Mouse (Mus musculus) layer of hippocampus, adult 18-20 months (tissue): ENCODE results near the gene Ugt1a5. TPM values are rescaled to one million over a fixed set of nuclear protein-coding genes. Genes with fewer than 3 reads are reported as not detected.

ENCODE experiments used
- DNase-seq, 2 experiments: peaks; one replicate each; pipeline ENCODE4 v3.0.0; 2022; ENCODE audit warnings: low spot score in 2 of 2
- total RNA-seq, 2 experiments: library from RNA; stranded (reverse); gene quantifications; 2 replicates each; pipeline ENCODE4 v1.2.3; 2021

The Ugt1a5 gene
- total RNA-seq, 2 experiments from 2014 or later: 0.25 TPM; not detected in 1

DNA sequence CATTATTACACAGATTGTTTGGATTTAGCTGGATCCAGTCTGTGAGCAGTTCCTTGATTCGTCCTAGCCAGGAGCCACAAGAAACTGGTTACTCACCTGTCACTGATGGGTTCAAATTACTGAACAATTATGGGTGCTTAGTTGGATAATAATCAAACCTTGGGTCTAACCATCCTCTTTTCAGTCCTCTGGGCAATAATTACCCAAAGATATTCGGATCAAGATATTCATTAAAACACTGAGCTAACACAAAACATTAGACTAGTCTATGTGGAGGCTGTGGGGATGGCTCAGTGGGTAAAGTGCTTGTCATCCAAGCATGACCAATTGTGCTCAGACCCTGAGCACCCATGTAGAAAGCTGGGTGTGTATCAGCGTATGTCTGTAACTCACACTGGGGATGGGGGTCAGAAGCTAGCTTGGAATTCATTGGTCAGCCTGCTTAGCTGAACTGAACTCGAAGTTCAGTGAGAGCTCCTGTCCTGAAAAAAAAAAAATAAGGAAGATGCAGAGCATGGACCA lies 70.1 kb downstream of the Ugt1a5 start:
- no peak for DNase-seq

DNA sequence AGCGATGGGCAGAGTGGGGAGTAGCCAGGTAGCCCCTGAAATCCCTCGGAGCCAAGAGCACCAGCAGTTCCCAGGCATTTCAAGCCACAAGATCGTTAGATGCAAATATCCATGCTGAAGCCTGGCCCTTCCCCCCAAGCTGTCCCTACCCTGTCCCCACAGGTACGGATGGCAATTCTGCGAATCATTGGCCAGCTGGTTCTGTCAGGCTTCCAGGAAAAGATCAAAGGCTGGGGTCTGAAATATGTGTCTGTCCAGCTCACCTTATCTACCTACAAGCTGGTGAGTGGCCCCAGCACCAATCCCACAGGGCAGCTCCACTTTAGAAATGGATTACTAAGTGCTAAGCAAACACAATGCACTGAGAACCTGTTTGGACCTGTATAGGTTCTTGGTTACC lies 71.5 kb downstream of the Ugt1a5 start:
- no peak for DNase-seq

DNA sequence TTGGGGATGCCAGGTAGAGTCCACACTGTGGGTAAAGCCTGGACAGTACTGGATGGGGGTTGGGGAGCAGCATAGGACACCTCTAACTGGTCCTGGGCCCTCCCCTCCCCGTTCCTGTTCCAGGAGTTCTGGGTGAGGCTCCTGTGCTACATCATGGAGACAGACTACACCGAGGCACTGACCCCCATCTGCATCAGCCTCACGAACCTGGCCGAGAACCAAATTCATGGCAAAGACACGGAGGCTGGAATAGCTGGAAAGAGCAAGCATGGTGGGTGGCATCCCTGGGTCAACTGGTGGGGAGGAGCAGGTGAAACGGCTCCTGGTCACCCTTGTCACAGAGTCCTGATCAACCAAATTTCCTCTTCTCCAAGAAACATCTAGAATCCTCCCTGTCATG lies 73.0 kb downstream of the Ugt1a5 start:
- DNase-seq: no peak

DNA sequence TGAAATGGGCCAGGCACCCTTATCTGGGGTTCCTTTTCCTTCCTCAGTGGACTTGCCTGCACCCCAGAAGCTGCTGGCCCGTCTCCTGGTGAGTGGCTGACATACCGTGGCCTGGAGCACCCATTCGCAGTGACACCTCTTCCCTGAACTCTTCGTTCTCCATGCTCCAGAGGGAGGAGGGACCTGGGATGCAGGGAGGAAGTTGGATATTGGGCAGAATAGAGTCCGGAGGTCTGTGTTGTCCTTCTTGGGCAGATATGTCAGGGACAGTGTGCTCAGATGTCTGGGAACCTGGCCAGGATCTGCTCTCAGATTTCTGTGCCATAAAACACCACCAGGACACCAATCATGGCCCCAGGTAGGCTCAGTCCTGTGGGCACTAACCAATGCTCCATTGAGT lies 74.3 kb downstream of the Ugt1a5 start:
- DNase-seq: no peak

DNA sequence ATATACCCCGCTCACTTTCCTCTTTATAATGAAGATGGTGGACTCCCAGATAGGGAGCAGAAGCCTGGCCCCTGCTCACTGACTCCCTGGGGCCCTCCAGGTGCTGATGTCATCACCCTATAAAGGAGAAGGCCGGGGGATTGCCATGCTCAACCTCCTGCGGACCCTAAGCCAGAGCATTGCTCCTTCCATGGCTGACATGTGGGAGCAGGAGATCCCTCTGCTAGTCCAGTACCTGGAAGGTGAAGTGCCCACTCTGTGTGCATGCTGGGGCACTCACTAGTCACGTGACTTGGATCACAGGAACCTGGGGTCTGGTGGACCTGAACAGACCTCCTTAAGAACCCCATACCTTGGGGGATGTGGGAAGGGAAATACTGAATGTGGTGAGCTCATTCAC lies 74.8 kb downstream of the Ugt1a5 start:
- DNase-seq: no peak

DNA sequence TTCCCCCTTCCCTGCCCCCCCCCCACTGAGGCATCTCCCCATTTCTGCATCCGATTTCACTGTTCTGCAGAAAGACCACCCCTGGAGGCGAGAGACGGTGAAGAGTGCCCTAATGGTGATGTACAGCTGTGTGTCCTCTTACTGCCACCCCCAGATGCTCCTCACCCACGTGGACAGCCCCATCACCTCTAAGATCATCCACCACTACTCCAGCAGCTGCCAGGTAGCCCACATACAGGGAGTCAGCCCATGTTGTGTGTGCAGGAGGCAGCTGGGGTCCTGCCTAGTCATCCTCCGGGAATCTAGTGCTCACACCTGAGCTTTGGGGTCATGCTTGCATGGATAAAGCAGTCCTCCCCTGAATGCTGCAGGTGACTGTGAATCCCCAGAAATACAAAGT lies 78.0 kb downstream of the Ugt1a5 start:
- DNase-seq: no peak

DNA sequence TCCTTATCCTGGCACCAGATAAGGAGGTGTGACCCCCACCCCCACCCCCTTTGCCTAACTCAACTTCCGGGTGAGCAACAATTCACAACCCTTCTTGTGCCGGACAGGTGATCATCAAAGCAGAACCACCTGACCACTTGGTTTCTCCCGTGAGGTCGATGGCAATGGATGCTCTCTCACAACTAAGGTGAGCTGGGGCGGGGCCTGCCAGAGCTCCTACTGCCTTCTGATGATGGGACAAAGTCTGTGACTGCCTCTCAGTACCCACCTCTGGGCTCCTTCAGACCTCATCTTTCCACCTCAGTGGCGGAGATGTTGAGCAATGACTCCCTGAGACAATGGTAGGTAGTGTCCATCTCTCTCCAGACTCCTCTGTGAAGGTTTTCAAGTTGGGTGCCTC lies 80.1 kb downstream of the Ugt1a5 start:
- no peak for DNase-seq

DNA sequence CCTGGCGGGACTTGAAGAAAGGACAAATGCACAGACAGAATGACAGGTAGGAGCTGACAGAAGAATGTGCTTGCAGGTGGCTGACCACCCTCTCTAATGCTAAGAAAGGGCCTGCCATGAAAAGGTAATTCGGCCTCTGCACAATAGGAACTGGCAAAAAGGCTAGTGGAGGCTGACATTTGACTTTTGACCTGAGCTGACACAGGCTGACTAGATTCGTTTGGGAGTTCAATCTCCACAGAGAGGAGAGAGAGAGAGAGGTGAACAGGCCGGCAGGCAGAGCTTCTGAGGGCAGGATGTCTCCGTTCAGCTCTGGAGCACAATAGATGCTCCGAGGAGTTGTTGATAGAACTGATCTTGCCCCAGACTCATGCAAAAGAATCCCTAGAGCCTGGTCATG lies 80.6 kb downstream of the Ugt1a5 start:
- DNase-seq: no peak

DNA sequence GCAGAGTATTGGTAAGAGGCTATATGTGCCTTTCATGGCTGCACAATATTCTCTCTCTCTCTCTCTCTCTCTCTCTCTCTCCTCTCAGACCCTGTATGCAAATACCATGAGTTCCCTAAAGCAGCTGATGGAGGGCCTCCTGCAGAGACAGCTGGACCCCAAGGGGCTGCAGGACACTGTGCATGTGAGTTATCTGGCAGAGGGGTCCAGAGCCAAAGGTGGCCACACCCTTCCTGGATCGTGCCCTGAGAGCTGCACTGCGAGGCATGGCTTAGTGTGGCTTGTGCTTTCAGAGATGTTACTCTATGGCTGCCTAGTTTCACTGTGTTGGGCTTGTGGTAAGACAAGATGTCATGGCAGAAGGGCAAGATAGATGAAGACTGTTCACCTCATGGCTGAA lies 81.8 kb downstream of the Ugt1a5 start:
- no peak for DNase-seq

DNA sequence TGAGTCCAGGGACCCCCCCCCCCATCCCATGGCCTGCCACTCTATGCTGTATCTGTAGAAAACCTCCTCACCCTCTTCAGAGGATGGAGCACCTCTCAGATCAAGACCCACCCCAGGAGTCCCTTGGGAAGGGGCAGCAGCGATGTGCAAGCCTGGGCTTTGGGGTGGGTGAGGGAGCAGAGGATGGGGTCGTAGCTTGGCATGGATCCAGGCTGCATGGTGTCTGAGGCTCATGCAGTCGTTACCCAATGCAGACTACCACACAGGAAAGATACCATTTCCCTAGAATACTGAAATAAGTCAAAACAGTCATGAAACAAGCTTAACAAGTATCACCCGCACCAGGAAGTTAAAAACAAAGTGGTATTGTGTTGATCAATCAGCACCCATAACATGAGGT lies 82.8 kb downstream of the Ugt1a5 start:
- DNase-seq: no peak

DNA sequence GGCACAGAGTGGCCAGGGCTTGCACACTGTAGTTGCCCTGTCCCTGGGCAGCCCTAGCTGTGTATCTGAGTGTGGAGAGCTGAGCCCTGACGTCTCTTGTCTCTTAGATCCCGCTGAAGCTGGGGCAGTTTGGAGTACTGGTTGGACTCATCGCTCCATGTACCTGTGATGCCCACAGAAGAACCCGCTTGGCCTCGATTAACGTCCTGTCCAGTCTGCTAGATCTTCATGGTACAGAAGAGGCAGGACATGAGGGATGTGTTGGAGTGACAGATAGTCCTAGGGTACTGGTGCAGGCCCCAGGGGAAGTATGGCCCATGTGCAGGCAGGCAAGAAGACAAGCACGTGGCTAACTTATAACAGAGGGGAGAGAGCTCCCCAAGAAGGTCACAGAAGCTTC lies 83.8 kb downstream of the Ugt1a5 start:
- DNase-seq: no peak

DNA sequence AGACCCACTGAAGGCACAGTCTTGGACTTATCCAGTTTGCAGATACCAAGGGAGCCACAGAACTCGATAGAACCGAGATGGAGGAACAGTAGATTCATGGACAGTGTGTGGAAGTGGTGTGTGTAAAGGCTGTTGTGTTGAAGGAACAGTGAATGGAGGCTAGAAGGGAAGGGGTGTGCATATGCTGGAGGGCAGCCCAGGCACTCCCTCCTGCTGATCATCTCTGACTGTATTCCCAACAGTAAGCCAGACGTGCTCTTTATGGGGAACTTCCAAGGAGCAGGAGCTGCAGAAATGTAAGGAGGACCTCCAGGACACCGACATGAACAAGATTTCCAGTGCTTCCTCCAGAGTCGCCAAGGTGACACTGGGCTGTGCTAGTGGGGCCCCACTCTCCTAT lies 84.2 kb downstream of the Ugt1a5 start:
- DNase-seq: no peak

DNA sequence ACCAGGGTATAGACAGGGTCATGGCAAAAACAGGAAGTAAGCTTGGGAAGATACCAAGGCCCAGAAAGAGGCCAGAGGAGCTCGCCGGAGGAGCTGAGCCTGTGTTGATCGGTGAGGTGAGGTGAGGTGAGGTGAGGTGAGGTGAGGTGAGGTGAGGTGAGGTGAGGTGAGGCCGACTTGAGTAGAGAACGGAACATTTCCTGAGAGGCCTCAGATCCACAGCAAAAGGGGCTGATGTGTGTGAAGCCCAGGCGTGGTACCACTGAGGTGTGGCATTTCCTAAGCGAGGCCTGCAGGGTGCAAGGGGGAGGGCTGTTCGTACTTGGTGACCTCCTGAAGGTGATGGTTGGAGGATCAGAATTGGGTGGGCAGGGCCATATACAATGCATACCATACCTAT lies 87.3 kb downstream of the Ugt1a5 start:
- no peak for DNase-seq

DNA sequence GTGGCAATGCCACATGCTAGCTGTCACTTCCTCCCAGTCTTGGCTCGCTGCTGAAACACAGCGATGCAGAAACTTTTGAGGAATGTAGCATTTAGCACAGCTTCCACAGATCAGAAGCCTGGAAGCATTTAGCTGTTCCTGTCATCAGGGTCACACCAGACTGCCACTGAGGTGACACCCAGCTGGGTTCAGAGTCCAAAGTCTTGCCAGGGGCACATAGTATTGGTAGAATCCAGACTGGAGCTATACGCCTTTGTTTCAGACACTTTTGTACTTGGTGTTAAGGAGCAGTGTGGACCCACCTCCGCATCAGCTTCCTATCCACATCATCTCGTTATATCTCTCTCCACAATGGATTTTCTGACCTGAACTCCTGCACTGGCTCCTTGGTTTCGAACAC lies 87.7 kb downstream of the Ugt1a5 start:
- no peak for DNase-seq

DNA sequence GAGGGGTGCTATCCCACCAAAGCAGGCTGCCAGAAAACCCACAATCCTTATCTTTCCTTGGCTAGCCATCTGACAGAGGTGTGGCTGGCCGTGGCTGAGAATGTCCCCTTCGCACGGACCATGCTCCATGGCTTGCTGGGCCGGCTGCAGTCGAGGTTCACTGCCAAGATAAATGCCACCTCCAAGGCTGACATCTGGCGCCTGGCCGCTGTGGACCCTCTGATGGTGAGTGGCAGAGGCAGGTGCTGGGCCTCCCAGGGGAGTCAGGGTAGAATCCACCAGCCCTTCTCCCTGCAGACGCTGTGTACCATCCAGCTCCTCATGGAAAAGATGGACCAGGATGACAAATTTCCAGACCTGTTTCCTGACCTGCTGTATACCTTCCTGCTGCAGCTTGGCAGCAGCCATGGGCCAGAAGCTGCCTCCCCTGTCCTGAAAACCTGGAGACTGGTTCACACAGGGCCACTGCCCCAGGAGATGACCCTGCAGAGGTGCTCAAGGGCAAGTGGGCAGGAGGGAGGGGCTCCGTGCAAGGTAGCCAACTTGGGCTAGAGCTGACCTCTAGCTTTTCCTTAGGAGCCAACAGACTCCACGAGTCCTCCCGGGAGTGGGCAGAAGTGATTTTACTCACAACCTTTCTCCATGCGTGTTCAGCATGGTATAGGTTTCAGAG lies 89.1 kb downstream of the Ugt1a5 start:
- no peak for DNase-seq

DNA sequence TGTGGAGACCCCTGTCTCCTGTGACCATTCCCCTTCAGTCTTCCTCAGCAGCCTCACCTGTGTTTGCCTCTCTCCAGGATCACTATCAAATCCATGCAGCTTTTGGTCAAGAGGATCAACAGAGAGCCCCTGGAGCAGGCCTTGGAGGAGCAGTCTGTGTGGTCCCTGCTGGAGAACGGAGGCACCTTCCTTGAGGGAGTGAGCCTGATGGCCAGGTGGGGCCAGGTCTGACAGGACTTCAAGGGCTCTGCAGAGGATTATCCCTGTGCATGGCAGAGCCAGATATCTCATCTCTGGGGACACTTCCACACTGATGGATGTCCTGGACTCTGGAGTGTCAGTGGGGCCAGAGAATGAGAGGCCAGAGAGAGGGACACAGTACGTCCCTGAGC lies 89.7 kb downstream of the Ugt1a5 start:
- no peak for DNase-seq

DNA sequence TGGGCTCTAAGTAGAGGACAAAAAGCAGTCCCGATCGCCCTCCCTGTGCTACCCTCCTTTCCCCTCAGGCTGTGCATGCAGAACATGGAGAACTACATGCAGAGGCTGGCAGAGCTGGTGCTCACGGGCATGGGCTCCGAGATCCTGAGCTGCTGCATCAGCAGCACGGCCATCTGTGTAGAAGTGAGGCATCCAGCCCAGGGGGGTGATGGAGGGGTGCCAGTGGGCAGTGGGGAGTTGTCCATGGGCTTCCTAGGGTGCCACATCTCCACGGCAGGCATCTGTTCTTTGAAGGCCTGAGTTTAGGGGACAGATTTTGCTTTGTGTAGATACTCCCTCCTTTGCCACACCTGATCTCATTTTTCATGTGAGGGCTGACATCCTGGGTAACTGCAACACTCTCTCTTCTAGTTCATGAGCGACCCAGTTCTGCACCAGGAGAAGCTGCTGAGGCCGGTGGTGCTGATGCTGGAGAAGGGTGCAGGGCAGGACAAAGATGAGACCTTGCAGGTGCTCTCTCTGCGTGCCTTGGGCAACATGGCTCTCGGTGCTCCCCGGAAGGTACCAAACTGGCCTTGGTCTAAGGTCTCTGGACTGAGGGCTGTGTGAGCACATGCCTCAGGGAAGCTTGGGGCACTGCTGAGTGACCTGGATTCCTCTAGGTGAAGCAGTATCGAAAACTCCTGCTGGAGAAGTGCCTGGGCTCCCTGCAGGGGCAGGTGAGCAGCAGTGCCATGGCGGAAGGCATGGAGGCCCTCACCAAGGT lies 90.4 kb downstream of the Ugt1a5 start:
- DNase-seq: no peak

DNA sequence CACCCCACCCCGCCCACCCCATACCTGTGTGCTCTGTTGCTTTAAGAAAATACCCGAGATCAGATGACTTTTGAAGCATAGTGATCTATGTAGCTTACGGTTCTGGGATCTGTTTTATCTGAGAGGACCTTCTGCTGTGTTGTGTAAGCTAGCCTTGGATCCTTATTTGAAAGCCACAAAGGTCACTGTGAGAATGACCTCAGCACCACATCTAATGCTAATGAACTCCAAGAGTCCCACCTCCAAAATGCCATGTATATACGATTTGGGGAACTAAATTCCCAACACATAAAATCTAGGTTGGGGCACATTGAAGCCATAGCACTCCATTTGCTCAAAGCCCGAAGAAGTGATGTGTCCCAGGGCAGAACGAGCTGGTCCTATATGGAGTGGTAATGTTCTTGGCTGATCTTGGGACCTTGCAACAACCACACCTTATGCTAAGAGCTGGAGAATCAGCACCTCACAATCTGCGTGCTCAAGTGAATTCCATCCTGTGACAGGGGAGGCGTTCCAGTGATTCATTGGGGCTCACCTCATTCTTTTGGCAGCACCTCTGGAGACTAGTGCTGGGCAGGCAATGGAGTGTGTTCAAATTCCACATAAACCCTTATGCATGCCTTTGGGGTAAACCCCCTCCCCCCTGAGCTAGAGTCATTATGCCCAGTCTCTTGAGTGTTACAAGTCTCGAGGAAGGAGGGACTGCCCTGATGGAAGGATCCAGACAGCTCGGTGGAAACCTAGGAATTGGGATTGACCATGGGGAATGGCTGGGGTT lies 91.3 kb downstream of the Ugt1a5 start:
- no peak for DNase-seq

DNA sequence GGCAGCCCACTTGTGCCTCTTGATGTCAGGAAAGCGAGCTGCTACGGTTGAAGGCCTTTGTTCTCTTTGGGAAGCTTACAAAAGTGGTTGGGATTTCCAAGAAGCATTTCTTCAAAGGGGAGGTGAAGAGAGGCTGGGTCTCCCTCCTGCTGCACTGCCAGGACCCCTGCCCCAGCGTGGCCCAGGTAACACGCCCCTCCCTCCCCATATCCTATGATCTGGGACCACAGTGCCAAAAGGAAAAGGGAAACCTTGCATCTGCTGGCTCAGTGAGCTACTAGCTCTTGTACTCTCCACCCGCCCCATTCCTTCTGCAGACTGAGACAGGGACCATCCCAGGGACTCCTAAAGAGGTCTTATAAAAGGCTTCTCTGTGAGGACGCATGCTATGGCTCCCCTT lies 91.9 kb downstream of the Ugt1a5 start:
- DNase-seq: no peak

DNA sequence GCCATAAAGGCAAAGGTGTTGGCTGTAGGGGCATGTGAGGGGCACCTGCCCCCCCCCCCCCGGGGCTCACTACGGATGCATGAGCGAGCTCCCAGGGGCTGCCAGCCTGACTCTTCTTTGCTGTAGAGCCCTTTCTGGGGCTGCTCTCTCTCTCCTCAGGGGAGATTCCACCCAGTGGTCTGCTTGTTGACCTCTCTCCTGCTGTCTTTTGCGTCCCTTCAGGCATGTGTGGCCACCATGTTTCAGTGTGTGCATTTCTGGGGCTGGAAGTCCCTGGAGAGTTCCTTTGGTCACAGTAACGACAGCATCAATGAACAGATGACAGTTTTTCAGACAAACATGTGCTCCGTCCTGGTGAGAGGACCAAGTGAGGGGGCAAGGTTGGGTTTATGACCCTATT lies 92.5 kb downstream of the Ugt1a5 start:
- no peak for DNase-seq

DNA sequence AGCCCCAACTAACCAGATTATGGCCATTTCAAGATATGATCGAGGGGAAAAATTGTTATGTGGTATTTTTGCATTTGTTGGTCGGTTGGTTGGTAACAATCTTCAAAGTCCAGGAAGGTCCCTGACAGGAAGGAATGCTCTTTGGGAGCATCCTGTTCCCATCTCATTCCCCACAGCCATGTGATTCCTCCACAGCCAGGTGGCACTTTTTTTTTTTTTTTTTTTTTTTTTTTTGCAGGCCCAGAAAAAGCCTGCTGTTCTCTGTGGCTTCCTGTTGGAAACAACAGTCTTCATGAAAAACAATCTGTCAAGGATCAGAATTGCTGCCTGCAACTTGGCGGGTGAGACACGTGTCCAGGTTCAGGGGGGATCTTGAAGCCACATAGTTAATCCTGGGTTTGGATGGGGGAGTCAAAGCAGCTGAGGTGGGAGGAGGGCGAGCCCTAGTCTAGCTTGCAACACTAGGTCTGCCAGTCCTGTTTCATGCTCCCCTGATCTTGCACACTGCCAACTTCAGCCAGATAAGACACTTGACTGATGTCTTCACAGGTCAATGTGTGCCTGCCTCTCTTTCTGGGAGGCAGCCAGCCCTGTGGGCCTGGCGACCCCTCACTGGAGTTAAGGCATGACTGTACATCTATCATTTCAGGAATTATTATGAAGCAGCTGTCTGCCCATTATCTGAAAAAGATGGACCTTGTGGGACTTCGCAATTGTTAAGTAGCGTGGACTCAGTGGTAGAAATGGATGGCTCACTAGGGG lies 93.2 kb downstream of the Ugt1a5 start:
- no peak for DNase-seq
